Mouse (Mus musculus) heart, embryonic 14.5 days (tissue): ENCODE measurements around the gene Rin1. TPM values are rescaled to one million over a fixed set of nuclear protein-coding genes. Genes with fewer than 3 reads are reported as not detected.
A peak's percentile ranks its signal among the peaks of the same experiment; 100 is the strongest.

Experiments used
- ATAC-seq: fragments of 200-750 bp; cut with Nextera tagmentation; 2 replicates; pipeline ENCODE4 v1.8.0; 2017; ENCODE audit warnings: low read depth, moderate TSS enrichment; ENCODE audit not compliant: insufficient number of reproducible peaks, insufficient read depth, low FRiP score
- H3K27ac ChIP-seq, 2 experiments: fragments of 200-500 bp in 1 of 2; fragments of 300-500 bp in 1 of 2; sonication (generic) in 1 of 2; replicated peaks in 1 of 2; 2 replicates each; pipeline ENCODE4 v1.5.1; 2012 to 2014; ENCODE audit warnings: low read depth in 2 of 2, low read length in 2 of 2, control low read depth in 1 of 2, mild to moderate bottlenecking in 1 of 2, mixed read lengths in 1 of 2; ENCODE audit not compliant: control insufficient read depth in 1 of 2, insufficient read depth in 1 of 2
- H3K27me3 ChIP-seq: fragments of 300-500 bp; sonication (generic); 2 replicates; pipeline ENCODE4 v1.6.1; 2014; ENCODE audit warnings: mild to moderate bottlenecking, low read length, control low read depth; ENCODE audit not compliant: control insufficient read depth, insufficient read depth
- H3K36me3 ChIP-seq: fragments of 300-500 bp; sonication (generic); 2 replicates; pipeline ENCODE4 v1.6.1; 2014; ENCODE audit warnings: mild to moderate bottlenecking, control low read depth, low read length, mixed read lengths; ENCODE audit not compliant: control insufficient read depth, insufficient read depth
- H3K4me1 ChIP-seq, 2 experiments: fragments of 200-500 bp in 1 of 2; fragments of 300-500 bp in 1 of 2; sonication (generic) in 1 of 2; 2 replicates each; pipeline ENCODE4 v1.6.1; 2012 to 2014; ENCODE audit warnings: low read length in 2 of 2, control low read depth in 1 of 2, mixed read lengths in 1 of 2; ENCODE audit not compliant: control insufficient read depth in 2 of 2, insufficient read depth in 2 of 2
- H3K4me2 ChIP-seq: fragments of 300-500 bp; sonication (generic); 2 replicates; pipeline ENCODE4 v1.6.1; 2014; ENCODE audit warnings: mild to moderate bottlenecking, low read length
- H3K4me3 ChIP-seq, 2 experiments: fragments of 200-500 bp in 1 of 2; fragments of 300-500 bp in 1 of 2; sonication (generic) in 1 of 2; 2 replicates each; pipeline ENCODE4 v1.5.1; 2012 to 2014; ENCODE audit warnings: low read length in 2 of 2, mild to moderate bottlenecking in 2 of 2, control low read depth in 1 of 2, low read depth in 1 of 2, moderate library complexity in 1 of 2; ENCODE audit not compliant: control insufficient read depth in 1 of 2, insufficient read depth in 1 of 2
- H3K9ac ChIP-seq: fragments of 300-500 bp; sonication (generic); 2 replicates; pipeline ENCODE4 v1.6.1; 2014; ENCODE audit warnings: mild to moderate bottlenecking, low read length
- H3K9me3 ChIP-seq: fragments of 300-500 bp; sonication (generic); 2 replicates; pipeline ENCODE4 v1.6.1; 2016; ENCODE audit warnings: low read length, control low read depth; ENCODE audit not compliant: control insufficient read depth
- WGBS: fragments of 180-500 bp; shearing (Covaris S2); extraction: QIAGEN DNeasy Blood & Tissue Kit; methylation state at CpG from one replicate; pipeline ENCODE4 v1.1.7; 2014; 5-methylcytosine and 5-hydroxymethylcytosine counted together
- polyA plus RNA-seq: library from polyadenylated mRNA; unstranded; fragments of >200 nt; fragmentation: Nextera tagmentation; extraction: Ambion mirVana; gene quantifications from 2 replicates; pipeline ENCODE4 v1.2.1, GENCODE M21; 2014

The Rin1 gene
- polyA plus RNA-seq, 1 experiment from 2014 or later: 1.9 TPM

DNA sequence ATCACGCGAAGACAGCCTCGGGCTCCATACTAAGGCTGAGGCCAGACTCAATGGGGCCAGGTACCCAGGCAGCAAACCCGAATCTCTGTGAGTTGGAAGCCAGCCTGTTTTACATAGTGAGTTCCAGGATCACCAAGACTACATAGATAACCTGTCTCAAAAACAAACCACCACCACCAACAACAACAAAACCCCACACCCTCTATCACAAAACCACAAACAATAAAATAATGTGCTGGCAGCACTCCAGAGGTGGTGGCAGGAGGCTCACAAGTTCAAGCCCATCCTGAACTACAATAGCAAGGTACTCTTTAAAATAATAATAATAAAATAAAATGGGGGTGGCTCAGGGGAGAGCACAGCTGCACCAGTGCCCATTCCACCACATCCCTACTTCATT lies 13.7 kb upstream of the Rin1 start:
- Histone ChIP-seq H3K27me3 (no peaks in the 10 kb centered on the region), H3K4me3 (no peak overlapping the region), H3K36me3 (peaks cover 5% of the 10 kb centered on the region), H3K4me2 (no peak overlapping the region), H3K9ac (no peak overlapping the region), H3K4me1 (peaks cover 11 to 20% of the 10 kb centered on the region in 2 experiments), H3K27ac (no peak overlapping the region), H3K9me3 (no peaks in the 10 kb centered on the region)
- no peak for ATAC-seq
- 81% methylated on average over 4 of the region's 4 CpGs for WGBS

DNA sequence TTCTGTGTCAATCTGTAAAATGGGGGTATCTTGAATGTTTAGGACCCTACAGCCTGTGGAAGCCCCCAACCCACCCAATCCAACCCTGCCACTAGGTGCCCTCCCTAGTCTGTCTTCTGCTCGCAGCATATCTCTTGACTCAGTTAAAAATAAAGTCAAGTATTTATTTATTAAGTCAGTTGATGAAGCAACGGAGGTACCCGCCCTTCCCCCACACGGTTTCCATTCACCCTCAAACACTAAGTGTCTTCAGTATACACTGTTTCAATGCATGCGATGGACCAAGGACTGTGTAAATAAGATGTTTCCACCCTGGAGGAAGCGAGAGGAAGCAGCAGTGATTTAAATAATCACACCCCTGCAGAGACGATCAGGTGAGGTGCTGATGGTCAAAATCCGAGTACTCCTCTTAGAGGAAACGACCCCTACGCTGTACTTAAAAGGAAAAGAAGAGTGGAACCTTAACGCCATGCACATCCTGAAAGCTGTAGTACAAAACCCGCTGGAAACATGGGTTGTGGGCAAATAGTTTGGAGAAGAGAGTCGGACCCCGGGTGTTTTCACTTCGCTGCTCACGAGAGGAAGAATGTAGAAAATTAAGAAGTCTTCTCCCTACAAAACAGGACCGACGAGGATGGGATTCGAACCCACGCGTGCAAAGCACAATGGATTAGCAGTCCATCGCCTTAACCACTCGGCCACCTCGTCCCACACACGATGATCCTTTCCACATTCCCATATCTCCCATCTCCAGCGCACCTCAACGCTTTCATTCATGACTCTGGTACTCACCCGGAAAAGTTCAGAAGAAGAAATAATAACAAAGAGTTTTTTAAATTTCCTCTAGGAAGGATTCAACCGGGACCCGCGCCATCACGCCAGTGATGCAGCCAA lies 12.4 kb upstream of the Rin1 start:
- no peaks in the 10 kb centered on the region for H3K27me3 ChIP-seq
- no peaks in the 10 kb centered on the region for H3K9me3 ChIP-seq
- H3K36me3 ChIP-seq: 0 out of 2 replicates have a peak, but pooled peaks cover 4% of the 10 kb centered on the region
- peak overlapping the region; percentile 60 to 70 for H3K4me3 ChIP-seq
- peak; percentile 27; the same call in 1 of the 2 replicates for ATAC-seq
- peak overlapping the region in 1 of 2 experiments; percentile 54; a peak in 2 of 4 replicates for H3K27ac ChIP-seq
- H3K4me2 ChIP-seq: peak overlapping the region; percentile 92
- H3K4me1 ChIP-seq: peaks cover 13 to 25% of the 10 kb centered on the region in 2 experiments
- 3% methylated on average over 32 of the region's 32 CpGs for WGBS
- peak overlapping the region; percentile 84 for H3K9ac ChIP-seq

DNA sequence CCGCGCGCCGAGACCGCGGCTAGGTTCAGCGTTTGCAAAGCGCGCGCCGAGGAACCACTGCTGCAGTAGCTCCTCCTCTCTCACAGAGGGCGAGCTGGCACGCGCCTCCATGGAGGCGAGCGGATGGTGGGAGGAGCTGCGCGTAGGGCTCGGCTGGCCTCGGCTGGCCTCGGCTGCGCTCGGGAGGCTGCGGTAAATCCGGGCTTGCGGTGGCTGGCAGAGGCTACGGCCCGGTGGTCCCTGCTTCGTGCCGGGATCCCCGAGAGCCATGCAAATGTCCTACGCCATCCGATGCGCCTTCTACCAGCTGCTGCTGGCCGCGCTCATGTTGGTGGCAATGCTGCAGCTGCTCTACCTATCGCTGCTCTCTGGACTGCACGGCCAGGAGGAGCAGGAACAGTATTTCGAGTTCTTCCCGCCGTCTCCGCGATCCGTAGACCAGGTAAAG lies 11.5 kb upstream of the Rin1 start, which contains the start of the genes B4gat1 and AC124502.3:
TSS of gene B4gat1 (plus strand) at position 118 of the 448 bp plus-strand sequence.
TSS of gene AC124502.3 (plus strand) at position 183 of the 448 bp plus-strand sequence.
- H3K36me3 ChIP-seq: 0 out of 2 replicates have a peak, but pooled peaks cover 12% of the 10 kb centered on the region
- H3K27ac ChIP-seq: peak within 1 kb of the TSS; percentile 14 to 54; a peak in 3 of 4 replicates
- H3K4me3 ChIP-seq: peak within 1 kb of the TSS; percentile 60 to 70
- H3K4me2 ChIP-seq: peak within 1 kb of the TSS; percentile 92
- H3K4me1 ChIP-seq: peaks cover 13 to 25% of the 10 kb centered on the region in 2 experiments
- H3K27me3 ChIP-seq: no peaks in the 10 kb centered on the region
- WGBS: under 1% methylated on average over 42 of the region's 44 CpGs
- H3K9me3 ChIP-seq: no peaks in the 10 kb centered on the region
- peak; percentile 87 for ATAC-seq
- H3K9ac ChIP-seq: peak within 1 kb of the TSS; percentile 84

DNA sequence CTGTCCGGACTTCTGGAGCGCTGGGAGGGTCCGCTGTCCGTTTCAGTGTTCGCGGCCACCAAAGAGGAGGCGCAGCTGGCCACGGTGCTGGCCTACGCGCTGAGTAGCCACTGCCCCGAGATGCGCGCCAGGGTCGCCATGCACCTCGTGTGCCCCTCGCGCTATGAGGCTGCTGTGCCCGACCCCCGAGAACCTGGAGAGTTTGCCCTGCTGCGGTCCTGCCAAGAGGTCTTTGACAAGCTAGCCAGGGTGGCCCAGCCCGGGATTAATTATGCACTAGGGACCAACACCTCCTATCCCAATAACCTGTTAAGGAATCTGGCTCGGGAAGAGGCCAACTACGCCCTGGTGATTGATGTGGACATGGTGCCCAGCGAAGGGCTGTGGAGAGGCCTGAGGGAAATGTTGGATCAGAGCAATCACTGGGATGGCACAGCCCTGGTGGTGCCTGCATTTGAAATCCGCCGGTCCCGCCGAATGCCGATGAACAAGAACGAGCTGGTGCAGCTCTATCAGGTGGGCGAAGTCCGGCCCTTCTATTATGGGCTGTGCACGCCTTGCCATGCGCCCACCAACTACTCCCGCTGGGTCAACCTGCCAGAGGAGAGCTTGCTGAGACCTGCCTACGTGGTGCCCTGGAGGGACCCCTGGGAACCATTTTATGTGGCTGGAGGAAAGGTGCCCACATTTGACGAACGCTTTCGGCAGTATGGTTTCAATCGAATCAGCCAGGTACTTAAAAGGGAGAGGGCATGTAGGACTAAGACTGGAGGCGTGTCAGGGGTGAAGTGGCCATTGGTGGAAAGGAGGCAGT lies 10.8 kb upstream of the Rin1 start:
- Histone ChIP-seq H3K4me1 (peaks cover 13 to 25% of the 10 kb centered on the region in 2 experiments), H3K9me3 (no peaks in the 10 kb centered on the region), H3K4me2 (peak overlapping the region; percentile 92), H3K9ac (peak overlapping the region; percentile 84), H3K27me3 (no peaks in the 10 kb centered on the region), H3K36me3 (0 out of 2 replicates have a peak, but pooled peaks cover 12% of the 10 kb centered on the region), H3K27ac (peak overlapping the region in 1 of 2 experiments; percentile 54; a peak in 2 of 4 replicates), H3K4me3 (peak overlapping the region; percentile 60 to 70)
- 0 out of 2 replicates have a peak, but pooled peaks have one; percentile 4 for ATAC-seq
- 15% methylated on average over 41 of the region's 41 CpGs for WGBS

DNA sequence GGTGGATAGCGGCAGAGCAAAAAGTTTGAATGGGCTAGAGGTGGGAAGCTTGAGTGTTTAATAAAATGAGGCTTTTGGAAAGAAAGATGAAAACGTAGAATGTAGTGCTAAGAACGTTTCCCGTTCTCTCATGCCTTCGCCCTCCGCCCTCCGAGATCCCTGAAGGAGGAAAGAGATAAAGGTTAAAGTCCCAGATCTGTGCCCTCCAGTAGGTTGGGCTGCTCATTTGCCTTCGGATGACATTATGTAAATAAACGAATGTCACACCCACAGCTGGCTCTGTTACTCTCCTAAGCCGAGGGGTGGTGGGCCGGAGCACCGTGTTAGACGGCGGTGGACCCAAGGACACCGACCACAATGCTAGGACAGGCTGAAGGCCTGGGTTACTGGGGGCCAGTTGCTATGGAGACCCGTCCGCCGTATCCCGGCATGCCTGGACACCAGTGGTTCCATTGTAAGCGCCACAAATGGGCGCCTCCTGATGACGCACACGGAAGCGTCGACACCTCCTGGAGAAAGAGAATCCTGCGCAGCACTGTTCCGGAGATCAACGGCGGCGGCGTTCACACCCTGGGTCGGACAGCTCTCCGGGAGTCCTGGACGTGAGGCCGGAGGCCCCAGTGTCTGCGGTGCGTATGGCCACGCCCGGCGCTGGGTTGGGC lies 9.3 kb upstream of the Rin1 start, which contains the start of gene Brms1:
TSS of gene Brms1 (plus strand) at position 493 of the 662 bp plus-strand sequence.
- peak within 1 kb of the TSS; percentile 61 to 67 for H3K27ac ChIP-seq
- ATAC-seq: peak; percentile 68
- H3K4me2 ChIP-seq: peak within 1 kb of the TSS; percentile 92
- peak within 1 kb of the TSS; percentile 64 to 78 for H3K4me3 ChIP-seq
- WGBS: 4% methylated on average over 40 of the region's 40 CpGs
- no peaks in the 10 kb centered on the region for H3K27me3 ChIP-seq
- peak within 1 kb of the TSS; percentile 84 for H3K9ac ChIP-seq
- no peaks in the 10 kb centered on the region for H3K9me3 ChIP-seq
- H3K4me1 ChIP-seq: peaks cover 13 to 25% of the 10 kb centered on the region in 2 experiments
- H3K36me3 ChIP-seq: peaks cover 17% of the 10 kb centered on the region

DNA sequence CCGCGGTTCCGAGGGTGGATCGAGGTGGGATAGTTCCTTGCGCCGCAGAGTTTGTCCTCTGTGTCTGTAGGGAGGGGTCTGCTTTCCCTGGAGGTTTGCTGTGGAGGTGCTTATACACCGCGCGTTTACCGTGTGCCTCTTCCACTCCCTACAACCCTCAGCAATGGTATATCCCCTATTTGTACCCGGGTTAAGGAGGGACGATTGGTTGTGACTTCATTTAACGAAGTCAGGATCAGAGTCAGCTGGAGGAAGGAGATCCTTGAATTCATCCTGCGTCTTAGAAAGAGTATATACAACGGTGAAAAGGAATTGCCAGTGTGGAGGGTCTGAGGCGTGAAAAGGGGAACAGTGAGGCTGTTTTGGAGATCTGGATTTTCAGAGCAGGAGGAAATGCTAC lies 8.7 kb upstream of the Rin1 start:
- no peak for ATAC-seq
- H3K9me3 ChIP-seq: no peaks in the 10 kb centered on the region
- H3K27me3 ChIP-seq: no peaks in the 10 kb centered on the region
- peaks cover 23% of the 10 kb centered on the region for H3K36me3 ChIP-seq
- H3K27ac ChIP-seq: peak overlapping the region; percentile 9 to 61; a peak in 2 of 4 replicates
- peak overlapping the region; percentile 64 to 78 for H3K4me3 ChIP-seq
- H3K4me2 ChIP-seq: peak overlapping the region; percentile 92
- H3K9ac ChIP-seq: peak overlapping the region; percentile 84
- 1% methylated on average over 16 of the region's 16 CpGs for WGBS
- H3K4me1 ChIP-seq: peaks cover 13 to 25% of the 10 kb centered on the region in 2 experiments
